Mouse (Mus musculus): Measurements from ENCODE around the gene Gm13420. TPM values are rescaled to one million over a fixed set of nuclear protein-coding genes. Genes with fewer than 3 reads are reported as not detected.

Gm13420 gene
- polyA plus RNA-seq, 1 experiment from 2014 or later = 0.31 TPM

GRCm38 (mm10) chr2:29770162-29770561 is 18.7 kb upstream of the Gm13420 start:
- Histone ChIP-seq H3K9me3 (ENCODE audit: control insufficient read depth, low read length) (no peaks in the 10 kb centered on the region), H3K4me2 (ENCODE audit: low read depth, low read length) (no peak overlapping the region), H3K4me1 (ENCODE audit: control insufficient read depth, insufficient read depth, low read length) (no peaks in the 10 kb centered on the region), H3K4me3 (ENCODE audit: low read depth, low read length) (no peak overlapping the region), H3K9ac (replicated peaks; ENCODE audit: low read depth, low read length) (no peak overlapping the region), H3K27me3 (ENCODE audit: control insufficient read depth, insufficient read depth, low read length) (no peaks in the 10 kb centered on the region), H3K36me3 (ENCODE audit: control insufficient read depth, insufficient read depth, low read length) (no peaks in the 10 kb centered on the region), H3K27ac (ENCODE audit: low read depth, low read length) (no peak overlapping the region)
- ATAC-seq (ENCODE audit: low read depth) = no peak

- H3K4me1 ChIP-seq (ENCODE audit: control insufficient read depth, insufficient read depth, low read length) = no peaks in the 10 kb centered on the region
- no peak overlapping the region for H3K27ac ChIP-seq (ENCODE audit: low read depth, low read length)
- H3K9me3 ChIP-seq (ENCODE audit: control insufficient read depth, low read length) = no peaks in the 10 kb centered on the region
- no peak overlapping the region for H3K9ac ChIP-seq (replicated peaks; ENCODE audit: low read depth, low read length)
- no peak overlapping the region for H3K4me2 ChIP-seq (ENCODE audit: low read depth, low read length)
- H3K36me3 ChIP-seq (ENCODE audit: control insufficient read depth, insufficient read depth, low read length) = no peaks in the 10 kb centered on the region
- H3K4me3 ChIP-seq (ENCODE audit: low read depth, low read length) = no peak overlapping the region
- no peak for ATAC-seq (ENCODE audit: low read depth)
- 68% methylated on average over 9 of the region's 9 CpGs for WGBS
- no peaks in the 10 kb centered on the region for H3K27me3 ChIP-seq (ENCODE audit: control insufficient read depth, insufficient read depth, low read length)
These were observed 17.4 kb upstream of the Gm13420 start for GRCm38 (mm10) chr2:29768901-29769300.

GRCm38 (mm10) chr2:29767976-29768709 is 16.7 kb upstream of the Gm13420 start:
- ATAC-seq (ENCODE audit: low read depth) = no peak
- Histone ChIP-seq H3K27me3 (ENCODE audit: control insufficient read depth, insufficient read depth, low read length) (no peaks in the 10 kb centered on the region), H3K4me3 (ENCODE audit: low read depth, low read length) (no peak overlapping the region), H3K9me3 (ENCODE audit: control insufficient read depth, low read length) (no peaks in the 10 kb centered on the region), H3K36me3 (ENCODE audit: control insufficient read depth, insufficient read depth, low read length) (no peaks in the 10 kb centered on the region), H3K4me1 (ENCODE audit: control insufficient read depth, insufficient read depth, low read length) (no peaks in the 10 kb centered on the region), H3K9ac (replicated peaks; ENCODE audit: low read depth, low read length) (no peak overlapping the region), H3K27ac (ENCODE audit: low read depth, low read length) (no peak overlapping the region), H3K4me2 (ENCODE audit: low read depth, low read length) (no peak overlapping the region)
- 73% methylated on average over 11 of the region's 11 CpGs for WGBS

GRCm38 (mm10) chr2:29764831-29765230 is 13.3 kb upstream of the Gm13420 start:
- Histone ChIP-seq H3K9me3 (ENCODE audit: control insufficient read depth, low read length) (no peaks in the 10 kb centered on the region), H3K4me3 (ENCODE audit: low read depth, low read length) (no peak overlapping the region), H3K27me3 (ENCODE audit: control insufficient read depth, insufficient read depth, low read length) (no peaks in the 10 kb centered on the region), H3K9ac (replicated peaks; ENCODE audit: low read depth, low read length) (no peak overlapping the region), H3K4me1 (ENCODE audit: control insufficient read depth, insufficient read depth, low read length) (no peaks in the 10 kb centered on the region), H3K27ac (ENCODE audit: low read depth, low read length) (no peak overlapping the region), H3K36me3 (ENCODE audit: control insufficient read depth, insufficient read depth, low read length) (no peaks in the 10 kb centered on the region), H3K4me2 (ENCODE audit: low read depth, low read length) (no peak overlapping the region)
- 5% methylated on average over 1 of the region's 1 CpGs for WGBS
- ATAC-seq (ENCODE audit: low read depth) = peak; percentile 34; the same call in 1 of the 2 replicates

- Histone ChIP-seq H3K27ac (ENCODE audit: low read depth, low read length) (no peak overlapping the region), H3K4me3 (ENCODE audit: low read depth, low read length) (no peak overlapping the region), H3K27me3 (ENCODE audit: control insufficient read depth, insufficient read depth, low read length) (peaks cover 18% of the 10 kb centered on the region), H3K9me3 (ENCODE audit: control insufficient read depth, low read length) (no peaks in the 10 kb centered on the region), H3K4me2 (ENCODE audit: low read depth, low read length) (no peak overlapping the region), H3K9ac (replicated peaks; ENCODE audit: low read depth, low read length) (no peak overlapping the region), H3K4me1 (ENCODE audit: control insufficient read depth, insufficient read depth, low read length) (no peaks in the 10 kb centered on the region), H3K36me3 (ENCODE audit: control insufficient read depth, insufficient read depth, low read length) (no peaks in the 10 kb centered on the region)
- ATAC-seq (ENCODE audit: low read depth) = no peak
These were observed 4.2 kb upstream of the Gm13420 start for GRCm38 (mm10) chr2:29755693-29756092.

- no peaks in the 10 kb centered on the region for H3K9me3 ChIP-seq (ENCODE audit: control insufficient read depth, low read length)
- H3K4me3 ChIP-seq (ENCODE audit: low read depth, low read length) = no peak overlapping the region
- WGBS = 87% methylated on average over 5 of the region's 5 CpGs
- H3K4me2 ChIP-seq (ENCODE audit: low read depth, low read length) = no peak overlapping the region
- ATAC-seq (ENCODE audit: low read depth) = no peak
- H3K4me1 ChIP-seq (ENCODE audit: control insufficient read depth, insufficient read depth, low read length) = no peaks in the 10 kb centered on the region
- H3K27ac ChIP-seq (ENCODE audit: low read depth, low read length) = no peak overlapping the region
- no peaks in the 10 kb centered on the region for H3K36me3 ChIP-seq (ENCODE audit: control insufficient read depth, insufficient read depth, low read length)
- no peak overlapping the region for H3K9ac ChIP-seq (replicated peaks; ENCODE audit: low read depth, low read length)
- H3K27me3 ChIP-seq (ENCODE audit: control insufficient read depth, insufficient read depth, low read length) = peaks cover 19% of the 10 kb centered on the region
These were observed 912 bp upstream of the Gm13420 start for GRCm38 (mm10) chr2:29752397-29752796.

GRCm38 (mm10) chr2:29748499-29748898 is 3.0 kb downstream of the Gm13420 start:
- 86% methylated on average over 4 of the region's 4 CpGs for WGBS
- peaks cover 24% of the 10 kb centered on the region for H3K27me3 ChIP-seq (ENCODE audit: control insufficient read depth, insufficient read depth, low read length)

GRCm38 (mm10) chr2:29747852-29748251 is 3.6 kb downstream of the Gm13420 start:
- Histone ChIP-seq H3K4me1 (ENCODE audit: control insufficient read depth, insufficient read depth, low read length) (no peaks in the 10 kb centered on the region), H3K36me3 (ENCODE audit: control insufficient read depth, insufficient read depth, low read length) (no peaks in the 10 kb centered on the region), H3K9me3 (ENCODE audit: control insufficient read depth, low read length) (no peaks in the 10 kb centered on the region), H3K4me2 (ENCODE audit: low read depth, low read length) (no peak overlapping the region; the same call in 1 of the 2 replicates), H3K27me3 (ENCODE audit: control insufficient read depth, insufficient read depth, low read length) (peaks cover 24% of the 10 kb centered on the region), H3K4me3 (ENCODE audit: low read depth, low read length) (no peak overlapping the region; the same call in 1 of the 2 replicates), H3K27ac (ENCODE audit: low read depth, low read length) (no peak overlapping the region), H3K9ac (replicated peaks; ENCODE audit: low read depth, low read length) (no peak overlapping the region)
- WGBS = 64% methylated on average over 5 of the region's 5 CpGs
- no peak for ATAC-seq (ENCODE audit: low read depth)

More at GRCm38 (mm10) chr2:29748499-29748898, 3.0 kb downstream of the Gm13420 start:
- H3K4me3 ChIP-seq (ENCODE audit: low read depth, low read length) = no peak overlapping the region
- no peak for ATAC-seq (ENCODE audit: low read depth)
- no peaks in the 10 kb centered on the region for H3K36me3 ChIP-seq (ENCODE audit: control insufficient read depth, insufficient read depth, low read length)
- no peak overlapping the region for H3K9ac ChIP-seq (replicated peaks; ENCODE audit: low read depth, low read length)
- H3K4me2 ChIP-seq (ENCODE audit: low read depth, low read length) = no peak overlapping the region
- H3K4me1 ChIP-seq (ENCODE audit: control insufficient read depth, insufficient read depth, low read length) = no peaks in the 10 kb centered on the region
- no peak overlapping the region for H3K27ac ChIP-seq (ENCODE audit: low read depth, low read length)
- no peaks in the 10 kb centered on the region for H3K9me3 ChIP-seq (ENCODE audit: control insufficient read depth, low read length)

GRCm38 (mm10) chr2:29747188-29747782 is 4.2 kb downstream of the Gm13420 start:
- Histone ChIP-seq H3K27ac (ENCODE audit: low read depth, low read length) (no peak overlapping the region), H3K27me3 (ENCODE audit: control insufficient read depth, insufficient read depth, low read length) (peaks cover 21% of the 10 kb centered on the region), H3K4me2 (ENCODE audit: low read depth, low read length) (peak overlapping the region; percentile 63), H3K36me3 (ENCODE audit: control insufficient read depth, insufficient read depth, low read length) (no peaks in the 10 kb centered on the region), H3K9me3 (ENCODE audit: control insufficient read depth, low read length) (no peaks in the 10 kb centered on the region), H3K4me1 (ENCODE audit: control insufficient read depth, insufficient read depth, low read length) (no peaks in the 10 kb centered on the region), H3K4me3 (ENCODE audit: low read depth, low read length) (peak overlapping the region; percentile 34), H3K9ac (replicated peaks; ENCODE audit: low read depth, low read length) (peak overlapping the region; percentile 65)
- no peak for ATAC-seq (ENCODE audit: low read depth)
- 2% methylated on average over 48 of the region's 50 CpGs for WGBS

Data from neural tube, embryonic 14.5 days (tissue).